In genomic region chr8:46551615-46552440, GRCm38 (mm10) we compare ENCODE assay signal across 8 mouse cellular contexts. TPM values are rescaled to one million over a fixed set of nuclear protein-coding genes. Genes with fewer than 3 reads are reported as not detected.
DNase-seq lines count a peak whose midpoint lies in the region; ATAC-seq and TF ChIP-seq lines count a peak whose summit lies in the region.

Cenpu (plus strand) TSS chr8:46552028.

- no peaks in the 10 kb centered on the region for H3K27me3 ChIP-seq in C2C12 (ENCODE audit: control insufficient read depth, insufficient read depth, insufficient read length)
- no peaks in the 10 kb centered on the region for H3K27me3 ChIP-seq in erythroblast, embryonic 14.5 days (ENCODE audit: control insufficient read depth)
- no peaks in the 10 kb centered on the region for H3K27me3 ChIP-seq in heart, embryonic 11.5 days (ENCODE audit: control insufficient read depth, insufficient read depth, low read length)
- H3K27me3 ChIP-seq in kidney, embryonic 16.5 days (ENCODE audit: insufficient read depth, low read length): no peaks in the 10 kb centered on the region
- H3K27me3 ChIP-seq in liver, adult 2 months (ENCODE audit: control insufficient read depth, insufficient read depth, low read length): no peaks in the 10 kb centered on the region
- no peaks in the 10 kb centered on the region for H3K27me3 ChIP-seq in myocyte (ENCODE audit: control insufficient read depth, insufficient read depth, insufficient read length)
- H3K27me3 ChIP-seq in splenic B cell, adult 2 months (ENCODE audit: control insufficient read depth, insufficient read depth, low read length, poor library complexity, severe bottlenecking): no peaks in the 10 kb centered on the region

- peak within 1 kb of the TSS; percentile 82 for H3K27ac ChIP-seq in heart, embryonic 11.5 days (ENCODE audit: low read depth, low read length)
- peak within 1 kb of the TSS; percentile 84; the same call in 1 of the 2 replicates for H3K27ac ChIP-seq in kidney, embryonic 16.5 days (ENCODE audit: low read length)
- no peak within 1 kb of the TSS for H3K27ac ChIP-seq in liver, adult 2 months (replicated peaks; ENCODE audit: insufficient read depth, low read depth, low read length)

- H3K4me3 ChIP-seq in C2C12 (ENCODE audit: insufficient read depth, poor library complexity, severe bottlenecking): peak within 1 kb of the TSS; percentile 69
- H3K4me3 ChIP-seq in erythroblast, embryonic 14.5 days (replicated peaks): peak within 1 kb of the TSS; percentile 85
- peak within 1 kb of the TSS; percentile 83 for H3K4me3 ChIP-seq in heart, embryonic 11.5 days (ENCODE audit: low read depth, low read length)
- H3K4me3 ChIP-seq in kidney, embryonic 16.5 days (ENCODE audit: low read length): peak within 1 kb of the TSS; percentile 70
- H3K4me3 ChIP-seq in liver, adult 2 months (ENCODE audit: insufficient read depth, low read depth, low read length): peak within 1 kb of the TSS; percentile 60
- H3K4me3 ChIP-seq in myocyte: peak within 1 kb of the TSS; percentile 38

- peak within 1 kb of the TSS; percentile 78 for H3K9ac ChIP-seq in heart, embryonic 11.5 days (ENCODE audit: low read depth, low read length)
- peak within 1 kb of the TSS; percentile 69 for H3K9ac ChIP-seq in kidney, embryonic 16.5 days (replicated peaks; ENCODE audit: low read length)
- H3K9ac ChIP-seq in liver, adult 2 months (ENCODE audit: low read depth, low read length): peak within 1 kb of the TSS; percentile 49

- under 1% methylated on average over 50 of the region's 50 CpGs for WGBS in heart, embryonic 11.5 days (ENCODE audit: insufficient replicate concordance)
- WGBS in kidney, embryonic 16.5 days: under 1% methylated on average over 50 of the region's 50 CpGs
- under 1% methylated on average over 50 of the region's 50 CpGs for WGBS in liver, adult 2 months

- DNase-seq in brain, embryonic 14.5 days (ENCODE audit: low read depth): peak; percentile 100
- peak; percentile 97 for DNase-seq in liver, adult 2 months (ENCODE audit: extremely low read depth, low read depth, low spot score)
- DNase-seq in splenic B cell, adult 2 months (ENCODE audit: low read depth, low spot score): peak; percentile 99

- ATAC-seq in heart, embryonic 11.5 days (replicated peaks; ENCODE audit: insufficient number of reproducible peaks, low FRiP score, low TSS enrichment): peak; percentile 92
- peak; percentile 99 for ATAC-seq in kidney, embryonic 16.5 days (ENCODE audit: low FRiP score, low TSS enrichment)

- peaks cover 6% of the 10 kb centered on the region for H3K79me3 ChIP-seq in C2C12 (ENCODE audit: low read depth)

- peaks cover 64% of the 10 kb centered on the region for H3K4me1 ChIP-seq in erythroblast, embryonic 14.5 days (ENCODE audit: control insufficient read depth)
- 0 out of 2 replicates have a peak, but pooled peaks cover 6% of the 10 kb centered on the region for H3K4me1 ChIP-seq in heart, embryonic 11.5 days (ENCODE audit: control insufficient read depth, insufficient read depth, low read length)
- peaks cover 17% of the 10 kb centered on the region for H3K4me1 ChIP-seq in kidney, embryonic 16.5 days (ENCODE audit: insufficient read depth, low read length)
- 0 out of 2 replicates have a peak, but pooled peaks cover 3% of the 10 kb centered on the region for H3K4me1 ChIP-seq in liver, adult 2 months (ENCODE audit: control insufficient read depth, insufficient read depth, low read length)

- TF ChIP-seq POLR2A in brain, embryonic 14.5 days (IDR thresholded peaks at IDR 0.05; ENCODE audit: borderline replicate concordance, extremely low read depth, insufficient read depth, insufficient read length, poor library complexity, severe bottlenecking): peak; percentile 49; the same call in 1 of the 2 replicates
- no peak for TF ChIP-seq POLR2A in liver, adult 2 months (IDR thresholded peaks at IDR 0.05; ENCODE audit: extremely low read depth, insufficient read depth, low read length)
- peak; percentile 68 for TF ChIP-seq POLR2A in myocyte (IDR thresholded peaks at IDR 0.05; ENCODE audit: insufficient read length, low read depth)

- H3K36me3 ChIP-seq in C2C12 (ENCODE audit: control insufficient read depth, insufficient read depth) (peaks cover 17% of the 10 kb centered on the region), myocyte (ENCODE audit: control insufficient read depth, insufficient read depth) (no peaks in the 10 kb centered on the region)
- H3K36me3 ChIP-seq in erythroblast, embryonic 14.5 days (ENCODE audit: control insufficient read depth): peaks cover 32% of the 10 kb centered on the region
- no peaks in the 10 kb centered on the region for H3K36me3 ChIP-seq in heart, embryonic 11.5 days (ENCODE audit: control insufficient read depth, insufficient read depth, low read length)
- H3K36me3 ChIP-seq in kidney, embryonic 16.5 days (ENCODE audit: insufficient read depth, low read length): no peaks in the 10 kb centered on the region
- no peaks in the 10 kb centered on the region for H3K36me3 ChIP-seq in liver, adult 2 months (ENCODE audit: control insufficient read depth, insufficient read depth, low read length)
- H3K36me3 ChIP-seq in splenic B cell, adult 2 months (ENCODE audit: control insufficient read depth, insufficient read depth, low read length, poor library complexity, severe bottlenecking): no peaks in the 10 kb centered on the region

- no peak for TF ChIP-seq CTCF in C2C12 (IDR thresholded peaks at IDR 0.05; ENCODE audit: control insufficient read depth, insufficient read depth, insufficient read length)
- TF ChIP-seq CTCF in brain, embryonic 14.5 days (IDR thresholded peaks at IDR 0.05; ENCODE audit: borderline replicate concordance, extremely low read depth, insufficient read depth, insufficient read length): no peak
- TF ChIP-seq CTCF in liver, adult 2 months (IDR thresholded peaks at IDR 0.05; ENCODE audit: low read depth, low read length): no peak

- peak within 1 kb of the TSS; percentile 77 for H3K4me2 ChIP-seq in heart, embryonic 11.5 days
- peak within 1 kb of the TSS; percentile 62 for H3K4me2 ChIP-seq in kidney, embryonic 16.5 days (replicated peaks; ENCODE audit: low read depth, low read length)
- peak within 1 kb of the TSS; percentile 82 for H3K4me2 ChIP-seq in myocyte (ENCODE audit: low read depth)

- H3ac ChIP-seq in C2C12 (ENCODE audit: control insufficient read depth, insufficient read length, low read depth) (peak within 1 kb of the TSS; percentile 89), myocyte (ENCODE audit: control insufficient read depth, insufficient read length) (no peak within 1 kb of the TSS)

- no peaks in the 10 kb centered on the region for H3K9me3 ChIP-seq in erythroblast, embryonic 14.5 days (ENCODE audit: control insufficient read depth, low read length)
- no peaks in the 10 kb centered on the region for H3K9me3 ChIP-seq in heart, embryonic 11.5 days (replicated peaks; ENCODE audit: control insufficient read depth, low read length)
- H3K9me3 ChIP-seq in kidney, embryonic 16.5 days (ENCODE audit: low read length): no peaks in the 10 kb centered on the region

- H3K79me2 ChIP-seq in C2C12 (ENCODE audit: control insufficient read depth, insufficient read depth) (peaks cover 23% of the 10 kb centered on the region), myocyte (ENCODE audit: control insufficient read depth, insufficient read depth) (peaks cover 6% of the 10 kb centered on the region)
- no peaks in the 10 kb centered on the region for H3K79me2 ChIP-seq in liver, adult 2 months (ENCODE audit: control insufficient read depth, insufficient read depth, low read length)

TF ChIP-seq in C2C12, 6 proteins besides CTCF, POLR2A, EP300 and RAD21:
- TF ChIP-seq CEBPB (IDR thresholded peaks at IDR 0.05; ENCODE audit: low read depth) (no peak), MAX (IDR thresholded peaks at IDR 0.05) (peak; percentile 90), FOSL1 (IDR thresholded peaks at IDR 0.05; ENCODE audit: insufficient read depth, low read length, poor library complexity, severe bottlenecking) (no peak), USF1 (IDR thresholded peaks at IDR 0.05; ENCODE audit: low read depth) (no peak), MYOG (IDR thresholded peaks at IDR 0.05; ENCODE audit: control insufficient read depth, extremely low read depth, insufficient read length) (no peak), MYOD1 (IDR thresholded peaks at IDR 0.05; ENCODE audit: control insufficient read depth, insufficient read length, low read depth) (peak; percentile 9)

TF ChIP-seq in myocyte, 11 proteins besides CTCF, POLR2A, EP300 and RAD21:
- TF ChIP-seq CEBPB (IDR thresholded peaks at IDR 0.05; ENCODE audit: insufficient read depth, poor library complexity, severe bottlenecking) (no peak), MYOD1 (IDR thresholded peaks at IDR 0.05; ENCODE audit: control insufficient read depth in 1 of 3, insufficient read length in 2 of 3, low read depth in 2 of 3) (peak in 2 of 3 experiments; percentile 20 to 66), E2F4 (IDR thresholded peaks at IDR 0.05; ENCODE audit: insufficient read depth) (peak; percentile 96), MAX (IDR thresholded peaks at IDR 0.05; ENCODE audit: low read depth) (peak; percentile 42), TCF3 (IDR thresholded peaks at IDR 0.05; ENCODE audit: insufficient read length, low read depth) (no peak), POLR2AphosphoS2 (IDR thresholded peaks at IDR 0.05; ENCODE audit: insufficient read length, low read depth) (peak; percentile 86), USF1 (IDR thresholded peaks at IDR 0.05; ENCODE audit: low read depth) (no peak), TCF12 (IDR thresholded peaks at IDR 0.05; ENCODE audit: insufficient read depth, poor library complexity, severe bottlenecking) (no peak), SRF (IDR thresholded peaks at IDR 0.05; ENCODE audit: control insufficient read depth, insufficient read length, low read depth) (peak; percentile 82), MYOG (IDR thresholded peaks at IDR 0.05; ENCODE audit: control insufficient read depth in 1 of 3, insufficient read depth in 1 of 3, insufficient read length in 2 of 3, low read depth in 2 of 3) (peak in 1 of 3 experiments; percentile 80)
TF ChIP-seq in myocyte: peak in this region for 6.

RNA-seq across cellular contexts. Expression of gene Cenpu, which starts in this region (rescaled TPM):
- polyA plus RNA-seq in C2C12 (2012; fragmentation: generic; extraction: Trizol): 9.9 TPM
- 4.0 and 7.1 TPM in 2 replicates for polyA plus RNA-seq in brain, embryonic 14.5 days (2012; rRNA removed)
- polyA plus RNA-seq in erythroblast, embryonic 14.5 days (2012): 2.4 and 3.1 TPM in 2 replicates
- 14.9 and 18.4 TPM in 2 replicates for polyA plus RNA-seq in heart, embryonic 11.5 days (2014; fragmentation: Nextera tagmentation; extraction: Ambion mirVana)
- polyA plus RNA-seq in kidney, embryonic 16.5 days (2015; fragmentation: Nextera tagmentation; extraction: Ambion mirVana): 17.2 and 18.2 TPM in 2 replicates
- total RNA-seq in liver, adult 2 months (2014; rRNA removed): 0.47 and 0.65 TPM in 2 replicates
- 0.15 and 0.44 TPM in 2 replicates for polyA plus RNA-seq in liver, adult 2 months (2012; rRNA removed)
- 2.0 TPM for polyA plus RNA-seq in myocyte (2012; fragmentation: generic; extraction: Trizol)

Comparison
In these comparisons a context has a peak if more than half of its experiments do, and no peak if none do; other contexts are left out.
1. Peak in DNase-seq, H3K4me3 ChIP-seq and H3K9ac ChIP-seq in liver, adult 2 months; RNA of the gene not detected or under 1 TPM.